Mouse (Mus musculus): ENCODE measurements around the gene Ang4. TPM values are rescaled to one million over a fixed set of nuclear protein-coding genes. Genes with fewer than 3 reads are reported as not detected.

The Ang4 gene
- not detected for polyA plus RNA-seq (2014; fragmentation: Illumina TruSeq; extraction: RNeasy Lipid Tissue Mini Kit (QIAGEN cat#74804); ENCODE audit: low read depth, low replicate concordance)

GRCm38 (mm10) chr14:51773490-51773889 is at the start of gene Ang4:
Gene Ang4, minus strand, starts transcription at chr14:51773590.

DNA sequence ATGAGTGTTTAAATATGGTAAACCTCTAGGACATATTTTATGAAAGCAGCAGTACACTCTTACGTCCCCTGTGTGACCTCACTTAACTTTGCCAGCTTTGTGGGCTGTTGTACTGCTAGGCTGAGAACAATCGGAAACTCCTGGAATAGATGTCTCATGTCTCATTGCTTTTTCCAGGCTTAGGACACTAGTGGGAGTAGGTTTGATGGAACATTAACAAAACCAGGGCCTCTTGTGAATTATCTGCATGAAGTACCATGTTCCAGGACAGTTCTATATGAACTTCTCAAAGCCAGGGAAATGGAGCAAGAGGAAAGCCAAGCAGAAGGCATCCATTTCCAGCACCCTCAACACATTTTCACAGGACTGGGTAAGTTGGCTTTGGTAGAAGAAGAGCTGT is 26.4 kb upstream of the Ang4 start, which contains the start of gene AY358078:
TSS of gene AY358078 (plus strand) at position 301 of the 400 bp plus-strand sequence.

DNA sequence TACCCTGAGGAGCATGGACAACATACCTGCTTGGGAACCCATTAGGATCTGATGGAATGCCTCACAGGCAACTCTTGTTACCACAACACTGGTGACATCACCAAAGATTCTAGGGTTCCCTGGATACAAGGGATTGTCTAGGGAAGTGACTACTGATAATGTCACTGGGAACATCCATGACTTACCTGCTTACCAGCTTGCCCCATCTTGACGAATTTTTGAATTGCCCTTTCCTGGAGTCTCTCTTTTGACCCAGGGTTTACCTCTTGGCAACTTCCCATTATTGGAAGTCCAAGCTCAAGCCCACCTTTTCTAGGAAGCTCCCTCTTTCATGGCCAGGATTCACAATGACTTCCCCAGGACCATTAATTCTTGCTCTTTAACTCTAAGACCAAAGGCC is 56.3 kb downstream of the Ang4 start, which contains the start of gene Gm5800:
TSS of gene Gm5800 (minus strand) at position 101 of the 400 bp plus-strand sequence.

Other genes starting within 250 kb of the Ang4 start
- gene Gm5622, start 220.8 kb downstream of the Ang4 start, polyA plus RNA-seq (2014; fragmentation: Illumina TruSeq; extraction: RNeasy Lipid Tissue Mini Kit (QIAGEN cat#74804); ENCODE audit: low read depth, low replicate concordance) = not detected
- not detected for gene Gm17175, start 199.5 kb downstream of the Ang4 start, polyA plus RNA-seq (2014; fragmentation: Illumina TruSeq; extraction: RNeasy Lipid Tissue Mini Kit (QIAGEN cat#74804); ENCODE audit: low read depth, low replicate concordance)
- gene Gm17174, start 181.5 kb downstream of the Ang4 start, polyA plus RNA-seq (2014; fragmentation: Illumina TruSeq; extraction: RNeasy Lipid Tissue Mini Kit (QIAGEN cat#74804); ENCODE audit: low read depth, low replicate concordance) = not detected
- gene Gm17078, start 162.3 kb downstream of the Ang4 start, polyA plus RNA-seq (2014; fragmentation: Illumina TruSeq; extraction: RNeasy Lipid Tissue Mini Kit (QIAGEN cat#74804); ENCODE audit: low read depth, low replicate concordance) = not detected
- not detected for gene Gm4181, start 137.9 kb downstream of the Ang4 start, polyA plus RNA-seq (2014; fragmentation: Illumina TruSeq; extraction: RNeasy Lipid Tissue Mini Kit (QIAGEN cat#74804); ENCODE audit: low read depth, low replicate concordance)
- not detected for gene Gm17079, start 78.1 kb downstream of the Ang4 start, polyA plus RNA-seq (2014; fragmentation: Illumina TruSeq; extraction: RNeasy Lipid Tissue Mini Kit (QIAGEN cat#74804); ENCODE audit: low read depth, low replicate concordance)
- gene Gm5800, start 56.4 kb downstream of the Ang4 start, polyA plus RNA-seq (2014; fragmentation: Illumina TruSeq; extraction: RNeasy Lipid Tissue Mini Kit (QIAGEN cat#74804); ENCODE audit: low read depth, low replicate concordance) = not detected
- gene AY358078, start 26.5 kb upstream of the Ang4 start, polyA plus RNA-seq (2014; fragmentation: Illumina TruSeq; extraction: RNeasy Lipid Tissue Mini Kit (QIAGEN cat#74804); ENCODE audit: low read depth, low replicate concordance) = not detected
- gene Ear6, start 80.1 kb upstream of the Ang4 start, polyA plus RNA-seq (2014; fragmentation: Illumina TruSeq; extraction: RNeasy Lipid Tissue Mini Kit (QIAGEN cat#74804); ENCODE audit: low read depth, low replicate concordance) = not detected
- gene Mettl17, start 111.3 kb upstream of the Ang4 start, polyA plus RNA-seq (2014; fragmentation: Illumina TruSeq; extraction: RNeasy Lipid Tissue Mini Kit (QIAGEN cat#74804); ENCODE audit: low read depth, low replicate concordance) = 1.9 TPM
- 0.16 TPM for gene Slc39a2, start 119.3 kb upstream of the Ang4 start, polyA plus RNA-seq (2014; fragmentation: Illumina TruSeq; extraction: RNeasy Lipid Tissue Mini Kit (QIAGEN cat#74804); ENCODE audit: low read depth, low replicate concordance)
- 188 TPM for gene Ndrg2, start 140.6 kb upstream of the Ang4 start, polyA plus RNA-seq (2014; fragmentation: Illumina TruSeq; extraction: RNeasy Lipid Tissue Mini Kit (QIAGEN cat#74804); ENCODE audit: low read depth, low replicate concordance)
- not detected for gene Tppp2, start 144.8 kb upstream of the Ang4 start, polyA plus RNA-seq (2014; fragmentation: Illumina TruSeq; extraction: RNeasy Lipid Tissue Mini Kit (QIAGEN cat#74804); ENCODE audit: low read depth, low replicate concordance)
- gene Rnase13, start 149.2 kb upstream of the Ang4 start, polyA plus RNA-seq (2014; fragmentation: Illumina TruSeq; extraction: RNeasy Lipid Tissue Mini Kit (QIAGEN cat#74804); ENCODE audit: low read depth, low replicate concordance) = not detected
- gene Arhgef40, start 211.1 kb upstream of the Ang4 start, polyA plus RNA-seq (2014; fragmentation: Illumina TruSeq; extraction: RNeasy Lipid Tissue Mini Kit (QIAGEN cat#74804); ENCODE audit: low read depth, low replicate concordance) = 1.1 TPM
- not detected for gene Tmem253, start 242.1 kb upstream of the Ang4 start, polyA plus RNA-seq (2014; fragmentation: Illumina TruSeq; extraction: RNeasy Lipid Tissue Mini Kit (QIAGEN cat#74804); ENCODE audit: low read depth, low replicate concordance)
- 0.77 TPM for gene Zfp219, start 247.1 kb upstream of the Ang4 start, polyA plus RNA-seq (2014; fragmentation: Illumina TruSeq; extraction: RNeasy Lipid Tissue Mini Kit (QIAGEN cat#74804); ENCODE audit: low read depth, low replicate concordance)